Mouse (Mus musculus): Measurements from ENCODE around the gene Ifna12.
"Not testable (repeated sequence)": the region's sequence is repeated elsewhere in the genome, so short reads cannot be mapped to it uniquely, and the experiment has no call there.

Ifna12 gene

DNA sequence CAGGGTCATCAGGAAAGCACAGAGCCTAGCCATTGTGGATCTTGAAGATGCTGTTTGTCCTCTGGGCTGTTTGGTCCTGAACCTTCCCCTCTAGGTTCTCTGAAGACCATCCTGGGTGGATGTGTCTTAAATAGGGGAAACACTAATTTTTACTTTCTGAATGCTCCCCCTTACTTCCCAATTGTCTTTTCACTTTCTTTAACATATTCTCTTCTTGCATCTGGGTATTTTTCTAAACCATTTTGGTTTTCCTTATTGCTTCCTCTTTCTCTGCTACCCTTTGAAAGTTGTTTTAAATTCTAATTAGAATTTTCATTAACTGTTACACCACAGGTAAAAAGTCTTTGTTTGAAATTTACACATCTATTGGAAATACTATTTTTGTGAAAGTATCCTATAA is at the start of gene Ifna12:
Gene Ifna12, minus strand, starts transcription at position 101 of the 400 bp plus-strand sequence.
- DNase-seq = no peak

DNA sequence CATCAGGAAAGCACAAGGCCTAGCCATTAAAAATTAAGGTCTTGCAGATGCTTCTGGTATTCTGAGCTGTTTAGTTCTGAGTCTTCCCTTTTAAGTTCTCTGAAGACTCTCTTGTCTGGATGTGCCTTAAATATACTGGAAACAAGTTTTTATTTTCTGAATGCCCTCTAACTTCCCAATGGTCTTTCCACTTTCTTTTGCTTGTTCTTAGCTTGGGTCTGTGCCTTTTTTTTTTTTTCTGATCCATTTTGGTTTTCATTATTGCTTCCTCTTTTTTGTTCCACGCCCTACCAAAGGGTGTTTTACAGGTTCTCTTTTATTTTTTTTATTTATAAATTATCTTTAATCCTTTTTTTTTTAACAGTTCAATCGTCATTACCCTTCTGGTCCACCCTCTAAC is 41.2 kb upstream of the Ifna12 start, which contains the start of gene Ifna13:
Gene Ifna13, minus strand, starts transcription at position 101 of the 400 bp plus-strand sequence.
- DNase-seq = no peak

DNA sequence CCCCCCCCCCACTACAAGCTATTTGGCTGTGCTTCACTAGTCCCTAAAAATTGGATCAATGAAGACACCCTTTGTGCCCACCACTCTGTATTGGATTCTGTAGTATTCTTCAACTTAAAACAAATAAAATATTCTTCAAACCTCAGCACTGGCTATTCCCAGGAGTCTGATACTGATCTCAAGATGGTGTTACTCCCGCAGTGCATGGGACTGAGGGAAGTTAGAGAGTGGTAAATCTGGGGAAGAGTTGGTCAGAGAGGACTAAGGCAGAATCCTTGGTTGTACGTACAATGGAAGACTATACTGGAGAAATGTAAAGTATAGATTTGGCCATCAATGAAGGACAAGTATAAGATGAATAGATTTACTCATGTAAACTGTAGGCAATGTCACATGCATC is 39.4 kb upstream of the Ifna12 start:
- DNase-seq = no peak

DNA sequence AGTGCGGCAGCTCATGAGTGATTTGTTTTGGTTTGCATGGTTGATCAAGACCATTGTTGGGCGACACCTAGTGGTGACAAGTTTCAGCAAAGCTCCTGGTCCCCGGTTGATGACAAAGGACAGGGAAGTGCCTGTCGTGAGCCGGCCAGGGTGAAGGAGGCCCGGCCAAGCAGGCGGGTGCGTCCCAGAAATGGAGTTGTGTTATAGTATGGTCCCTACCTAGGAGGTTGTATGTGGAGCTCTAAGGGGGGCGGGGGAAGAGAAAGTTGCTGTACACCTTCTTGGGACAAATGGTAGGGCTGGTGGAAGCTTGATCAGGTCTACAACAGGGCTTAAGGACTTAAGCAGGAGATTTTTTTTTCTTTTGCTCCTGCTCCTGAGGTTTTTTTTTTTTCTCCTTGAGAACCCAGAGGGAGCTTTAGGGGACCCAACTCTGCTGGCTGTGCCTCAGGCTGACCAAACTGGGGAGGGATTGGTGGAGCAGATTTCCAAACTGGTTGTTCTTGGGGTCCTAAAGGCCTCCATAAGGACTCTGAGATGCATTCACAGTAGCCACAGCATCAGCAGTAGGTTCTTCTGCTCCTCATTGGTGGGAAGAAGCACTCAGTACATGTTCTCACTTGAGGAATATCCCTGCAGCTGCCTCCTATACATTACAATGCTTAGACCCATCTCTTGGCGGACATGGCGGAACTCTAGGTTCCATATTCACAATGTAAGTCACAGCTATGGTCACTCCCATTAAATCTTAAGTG is 38.1 kb upstream of the Ifna12 start:
- DNase-seq = peak; percentile 88 to 95

DNA sequence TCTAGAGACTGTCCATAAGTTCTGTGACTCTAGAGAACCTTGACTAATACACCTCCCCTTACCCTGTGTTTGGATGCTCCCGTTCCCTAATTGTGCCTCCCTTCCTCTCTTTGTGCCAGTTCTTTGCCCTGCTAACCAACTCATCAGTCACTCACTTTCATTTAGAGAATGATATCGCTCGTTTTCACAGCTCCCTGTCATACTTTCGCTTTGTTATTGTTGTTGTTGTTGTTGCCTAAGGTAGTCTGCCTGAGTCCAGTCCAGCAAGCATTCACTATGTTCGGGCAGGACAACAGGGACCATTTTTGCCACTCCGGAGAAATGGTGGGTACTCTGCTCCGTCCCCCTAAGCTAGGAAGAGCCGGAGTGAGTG is 37.5 kb upstream of the Ifna12 start:
- no peak for DNase-seq

DNA sequence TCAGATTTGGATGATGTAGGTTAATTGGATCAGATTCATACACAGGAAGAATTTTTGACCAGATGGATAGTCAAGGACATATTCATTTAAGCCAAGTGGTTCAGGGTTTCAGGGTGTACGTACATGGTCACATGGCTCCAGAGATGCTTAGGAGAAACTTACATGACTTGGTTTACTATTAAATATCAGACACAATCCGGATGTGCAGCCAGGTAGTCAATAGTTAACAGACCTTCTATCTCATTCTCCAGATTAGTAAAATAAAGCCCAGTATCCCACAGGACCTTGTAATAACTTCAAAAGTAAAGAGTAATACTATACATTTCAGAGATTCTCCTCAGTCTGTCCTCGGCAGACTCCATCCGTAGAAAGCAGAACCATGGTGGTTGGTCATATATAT is 31.1 kb upstream of the Ifna12 start, which contains the start of gene C87499:
Gene C87499, minus strand, starts transcription at position 101 of the 400 bp plus-strand sequence.
- DNase-seq = no peak

DNA sequence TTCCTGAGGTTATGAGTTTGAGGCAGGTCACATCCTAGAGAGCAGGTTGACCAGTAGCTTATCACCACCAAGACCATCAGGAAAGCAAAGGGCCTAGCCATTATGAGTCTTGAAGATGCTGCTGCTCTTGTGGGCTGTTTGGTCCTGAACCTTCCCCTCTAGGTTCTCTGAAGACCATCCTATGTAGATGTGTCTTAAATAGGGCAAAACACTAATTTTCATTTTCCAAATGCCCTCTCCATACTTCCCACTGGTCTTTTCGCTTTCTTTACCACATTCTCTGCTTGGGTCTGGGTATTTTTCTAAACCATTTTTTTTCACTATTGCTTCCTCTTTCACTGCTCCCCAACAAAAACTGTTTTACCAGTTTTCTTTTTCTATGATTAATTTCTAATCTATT is 10.9 kb downstream of the Ifna12 start, which contains the start of gene Ifna9:
Gene Ifna9, minus strand, starts transcription at position 101 of the 400 bp plus-strand sequence.
- no peak for DNase-seq

DNA sequence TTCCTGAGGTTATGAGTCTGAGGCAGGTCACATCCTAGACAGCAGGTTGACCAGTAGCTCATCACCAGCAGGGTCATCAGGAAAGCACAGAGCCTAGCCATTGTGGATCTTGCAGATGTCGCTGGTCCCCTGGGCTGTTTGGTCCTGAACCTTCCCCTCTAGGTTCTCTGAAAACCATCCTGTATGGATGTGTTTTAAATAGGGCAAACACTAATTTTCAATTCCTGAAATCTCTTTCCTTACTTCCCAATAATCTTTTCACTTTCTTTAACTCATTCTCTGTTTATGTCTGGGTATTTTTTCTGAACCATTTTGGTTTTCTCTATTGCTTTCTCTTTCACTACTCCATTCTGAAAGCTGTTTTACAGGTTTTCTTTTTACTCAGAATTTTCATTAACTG is 31.5 kb downstream of the Ifna12 start, which contains the start of gene Ifna14:
Gene Ifna14, minus strand, starts transcription at position 101 of the 400 bp plus-strand sequence.
- no peak for DNase-seq

DNA sequence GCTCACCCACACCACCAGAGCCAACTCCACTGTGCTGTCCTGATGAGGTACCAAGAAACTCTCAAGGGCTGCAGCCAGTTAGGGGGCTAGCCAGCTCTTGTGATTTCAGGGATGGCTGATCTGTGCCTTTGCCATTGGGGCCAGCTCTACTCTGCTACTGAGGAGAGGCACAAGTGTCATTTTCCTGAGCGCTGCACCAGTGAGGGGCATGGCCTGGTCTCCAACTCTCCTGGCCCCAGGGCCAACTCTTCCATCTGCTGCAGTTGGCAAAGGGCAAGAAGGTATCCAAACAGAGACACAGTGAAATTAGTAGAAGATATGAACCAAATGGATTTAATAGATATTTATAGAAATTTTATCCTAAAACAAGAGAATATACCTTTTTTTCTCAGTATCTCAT is 41.4 kb downstream of the Ifna12 start:
- no peak for DNase-seq

DNA sequence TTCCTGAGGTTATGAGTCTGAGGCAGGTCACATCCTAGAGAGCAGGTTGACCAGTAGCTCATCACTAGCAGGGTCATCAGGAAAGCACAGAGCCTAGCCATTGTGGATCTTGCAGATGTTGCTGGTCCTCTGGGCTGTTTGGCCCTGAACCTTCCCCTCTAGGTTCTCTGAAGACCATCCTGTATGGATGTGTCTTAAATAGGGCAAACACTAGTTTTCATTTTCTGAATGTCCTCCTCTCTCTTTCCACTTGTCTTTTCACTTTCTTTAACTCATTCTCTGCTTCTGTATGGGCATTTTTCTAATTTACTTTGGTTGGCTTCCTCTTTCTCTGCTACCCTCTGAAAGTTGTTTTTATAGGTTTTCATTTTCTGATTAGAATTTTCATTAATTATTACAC is 45.0 kb downstream of the Ifna12 start, which contains the start of gene Ifna15:
Gene Ifna15, minus strand, starts transcription at position 101 of the 400 bp plus-strand sequence.
- DNase-seq = not testable (repeated sequence)
